Mouse (Mus musculus) small intestine, adult 2 months (tissue): ENCODE measurements around the gene Arf3. TPM values are rescaled to one million over a fixed set of nuclear protein-coding genes. Genes with fewer than 3 reads are reported as not detected.

Experiments
- H3K27ac ChIP-seq: fragments of 200-500 bp; 2 replicates; pipeline ENCODE4 v1.5.1; 2012; ENCODE audit warnings: low read depth, low read length, control low read depth, inconsistent platforms; ENCODE audit not compliant: insufficient read depth
- H3K27me3 ChIP-seq: fragments of 200-500 bp; 2 replicates; pipeline ENCODE4 v1.6.1; 2012; ENCODE audit warnings: mild to moderate bottlenecking, moderate library complexity, low read length, inconsistent platforms; ENCODE audit not compliant: control insufficient read depth, insufficient read depth
- H3K36me3 ChIP-seq: fragments of 200-500 bp; 2 replicates; pipeline ENCODE4 v1.6.1; 2012; ENCODE audit warnings: mild to moderate bottlenecking, low read length, control low read depth, inconsistent platforms; ENCODE audit not compliant: control insufficient read depth, insufficient read depth
- H3K4me1 ChIP-seq: fragments of 200-500 bp; 2 replicates; pipeline ENCODE4 v1.6.1; 2012; ENCODE audit warnings: low read length, inconsistent platforms, mixed read lengths; ENCODE audit not compliant: control insufficient read depth, insufficient read depth, insufficient read length
- H3K4me3 ChIP-seq: fragments of 200-500 bp; 2 replicates; pipeline ENCODE4 v1.5.1; 2012; ENCODE audit warnings: low read depth, mild to moderate bottlenecking, control low read depth, inconsistent platforms, low read length, moderate library complexity
- CTCF ChIP-seq: fragments of 200-500 bp; IDR thresholded peaks from 2 replicates; pipeline ENCODE4 v1.5.1; 2012; ENCODE audit warnings: low read depth, mild to moderate bottlenecking, control low read depth, inconsistent platforms, low read length, moderate library complexity, mixed read lengths; ENCODE audit not compliant: insufficient replicate concordance, insufficient read length; ENCODE audit errors: extremely low read depth
- POLR2A ChIP-seq: fragments of 200-500 bp; IDR thresholded peaks from 2 replicates; pipeline ENCODE4 v1.6.1; 2012; ENCODE audit warnings: low read depth, mild to moderate bottlenecking, control low read depth, inconsistent platforms, low read length, moderate library complexity
- WGBS: fragments of 180-500 bp; shearing (Covaris S2); methylation state at CpG from one replicate; pipeline ENCODE4 v1.1.7; 2018; 5-methylcytosine and 5-hydroxymethylcytosine counted together
- polyA plus RNA-seq: library from polyadenylated mRNA; depleted of rRNA; stranded (reverse); fragments of >200 nt; gene quantifications from 2 replicates; pipeline ENCODE4 v1.2.3, GENCODE M21; 2012; rRNA removed

Gene Arf3
- polyA plus RNA-seq, 1 experiment: 104 TPM

GRCm38 (mm10) chr15:98696216-98696615 is 66.8 kb downstream of the Arf3 start:
- WGBS: 40% methylated on average over 8 of the region's 8 CpGs

DNA sequence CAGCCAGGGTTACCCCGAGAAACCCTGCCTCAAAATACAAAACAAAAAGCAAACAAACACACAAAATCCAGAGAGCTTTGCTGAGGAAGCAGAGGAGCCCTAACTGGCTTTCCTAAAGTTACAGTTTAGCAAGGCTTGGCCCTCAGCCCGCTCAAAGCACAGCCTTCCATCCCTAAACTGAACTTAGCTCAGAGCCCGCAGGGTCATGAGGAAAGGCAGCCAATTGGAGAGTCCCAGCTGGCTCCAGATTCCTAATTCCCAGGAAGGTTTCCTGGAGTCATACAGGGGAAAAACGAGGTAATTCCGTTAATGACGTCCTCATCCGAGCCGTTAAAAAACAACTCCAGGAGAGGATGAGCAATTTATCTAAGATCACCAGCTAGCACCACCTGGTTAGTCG is 67.3 kb downstream of the Arf3 start:
- TF ChIP-seq POLR2A: no peak
- no peak for TF ChIP-seq CTCF
- H3K4me3 ChIP-seq: no peak overlapping the region
- H3K27ac ChIP-seq: no peak overlapping the region
- H3K27me3 ChIP-seq: peaks cover 7% of the 10 kb centered on the region; the same call in 1 of the 2 replicates
- H3K36me3 ChIP-seq: no peaks in the 10 kb centered on the region
- H3K4me1 ChIP-seq: peaks cover 2% of the 10 kb centered on the region; the same call in 1 of the 2 replicates
- 14% methylated on average over 9 of the region's 9 CpGs for WGBS

More at GRCm38 (mm10) chr15:98696216-98696615, 66.8 kb downstream of the Arf3 start:
- H3K4me3 ChIP-seq: no peak overlapping the region
- TF ChIP-seq POLR2A (no peak), CTCF (no peak)
- peaks cover 2% of the 10 kb centered on the region; the same call in 1 of the 2 replicates for H3K4me1 ChIP-seq
- peaks cover 12% of the 10 kb centered on the region; the same call in 1 of the 2 replicates for H3K27me3 ChIP-seq
- H3K36me3 ChIP-seq: no peaks in the 10 kb centered on the region
- no peak overlapping the region for H3K27ac ChIP-seq

GRCm38 (mm10) chr15:98692171-98692715 is 70.8 kb downstream of the Arf3 start:
- Histone ChIP-seq H3K27ac (no peak overlapping the region), H3K27me3 (no peaks in the 10 kb centered on the region), H3K4me1 (no peaks in the 10 kb centered on the region), H3K36me3 (no peaks in the 10 kb centered on the region), H3K4me3 (no peak overlapping the region)
- 38% methylated on average over 11 of the region's 11 CpGs for WGBS
- no peak for TF ChIP-seq CTCF
- no peak for TF ChIP-seq POLR2A

DNA sequence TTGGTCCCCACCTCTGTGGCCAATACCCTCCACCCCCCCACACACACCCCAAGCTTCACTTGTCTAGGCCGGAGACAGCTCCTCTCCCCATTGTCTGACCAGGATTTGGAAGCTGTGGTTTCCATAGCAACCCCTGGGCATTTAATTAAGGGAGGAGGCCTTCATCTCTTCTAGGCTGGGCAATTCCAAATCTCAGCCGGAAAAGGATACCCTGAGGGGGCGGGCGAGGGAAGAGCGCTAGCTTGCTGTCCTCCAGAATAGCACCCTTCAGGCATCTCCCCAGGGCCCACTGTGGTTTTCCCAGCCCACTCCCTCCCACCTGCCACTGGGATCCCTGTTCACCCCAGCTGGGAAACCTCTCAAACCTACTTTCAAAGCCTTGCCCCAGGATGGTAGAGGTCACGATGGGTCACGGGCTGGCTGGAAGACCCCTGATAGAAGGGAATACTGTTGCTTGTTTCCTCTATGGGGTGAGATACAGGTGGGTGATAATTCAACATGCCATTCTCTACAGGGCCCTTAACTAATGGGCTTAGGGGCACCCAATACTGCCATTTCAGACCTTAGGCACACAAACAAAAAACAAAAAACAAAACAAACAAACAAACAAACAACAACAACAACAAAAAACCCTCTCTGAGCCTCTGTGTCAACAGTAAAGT is 71.4 kb downstream of the Arf3 start:
- Histone ChIP-seq H3K4me3 (no peak overlapping the region), H3K36me3 (no peaks in the 10 kb centered on the region), H3K27me3 (no peaks in the 10 kb centered on the region), H3K27ac (no peak overlapping the region), H3K4me1 (no peaks in the 10 kb centered on the region)
- 84% methylated on average over 7 of the region's 7 CpGs for WGBS
- no peak for TF ChIP-seq POLR2A
- TF ChIP-seq CTCF: no peak

DNA sequence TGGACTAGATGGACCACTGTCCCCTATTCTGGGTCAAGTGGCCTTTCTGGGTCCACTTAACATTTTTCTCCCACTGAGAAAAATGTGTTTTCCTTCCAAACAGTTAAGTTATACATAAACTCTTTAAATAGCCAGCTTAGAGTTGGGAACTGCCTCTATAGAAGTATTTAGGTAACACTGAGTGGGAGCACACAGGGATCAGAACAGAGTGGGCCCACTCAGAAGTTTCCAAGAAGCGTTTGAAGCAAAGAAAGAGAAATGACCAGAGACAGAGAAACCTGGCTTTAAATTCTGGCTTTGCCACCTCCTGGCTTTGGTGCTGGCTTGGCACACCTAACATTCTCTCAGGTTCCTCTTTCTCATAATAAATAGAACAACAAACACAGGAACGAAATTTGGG is 73.3 kb downstream of the Arf3 start:
- Histone ChIP-seq H3K36me3 (no peaks in the 10 kb centered on the region), H3K27me3 (no peaks in the 10 kb centered on the region), H3K27ac (no peak overlapping the region), H3K4me3 (no peak overlapping the region), H3K4me1 (peaks cover 2% of the 10 kb centered on the region; the same call in 1 of the 2 replicates)
- TF ChIP-seq CTCF (no peak), POLR2A (no peak)
- 61% methylated on average over 2 of the region's 2 CpGs for WGBS

Other genes with a start within 250 kb of the Arf3 start
- gene Kansl2, start 228.9 kb downstream of the Arf3 start, polyA plus RNA-seq: 8.4 and 15.0 TPM in 2 replicates
- 3.6 and 5.2 TPM in 2 replicates for gene Ccnt1, start 192.3 kb downstream of the Arf3 start, polyA plus RNA-seq
- gene 4930415O20Rik, start 192.2 kb downstream of the Arf3 start, polyA plus RNA-seq: 0.46 and 2.7 TPM in 2 replicates
- gene Adcy6, start 153.1 kb downstream of the Arf3 start, polyA plus RNA-seq: 55.9 and 89.2 TPM in 2 replicates
- gene Cacnb3, start 132.4 kb downstream of the Arf3 start, polyA plus RNA-seq: 19.1 and 40.2 TPM in 2 replicates
- gene Ddx23, start 100.3 kb downstream of the Arf3 start, polyA plus RNA-seq: 13.6 and 24.3 TPM in 2 replicates
- 1.6 and 2.2 TPM in 2 replicates for gene Rnd1, start 85.8 kb downstream of the Arf3 start, polyA plus RNA-seq
- 0.09 TPM in 1 of 2 replicates, not detected in the other for gene Ccdc65, start 55.0 kb downstream of the Arf3 start, polyA plus RNA-seq
- gene Fkbp11, start 35.0 kb downstream of the Arf3 start, polyA plus RNA-seq: 14.7 and 70.5 TPM in 2 replicates
- gene Wnt10b, start 14.9 kb upstream of the Arf3 start, polyA plus RNA-seq: 0.17 and 0.18 TPM in 2 replicates
- 0.06 TPM in 1 of 2 replicates, not detected in the other for gene Wnt1, start 26.6 kb upstream of the Arf3 start, polyA plus RNA-seq
- not detected in 2 replicates for gene Ddn, start 46.3 kb upstream of the Arf3 start, polyA plus RNA-seq
- 34.0 and 65.7 TPM in 2 replicates for gene Prkag1, start 68.3 kb upstream of the Arf3 start, polyA plus RNA-seq
- gene Kmt2d, start 108.0 kb upstream of the Arf3 start, polyA plus RNA-seq: 19.4 and 36.2 TPM in 2 replicates
- gene Rhebl1, start 131.3 kb upstream of the Arf3 start, polyA plus RNA-seq: 5.3 and 24.1 TPM in 2 replicates
- 0.33 and 0.55 TPM in 2 replicates for gene Dhh, start 135.3 kb upstream of the Arf3 start, polyA plus RNA-seq
- gene Lmbr1l, start 155.0 kb upstream of the Arf3 start, polyA plus RNA-seq: 183 and 395 TPM in 2 replicates
- 455 and 523 TPM in 2 replicates for gene Tuba1b, start 171.4 kb upstream of the Arf3 start, polyA plus RNA-seq
- 1.2 and 23.9 TPM in 2 replicates for gene Gm49450, start 190.3 kb upstream of the Arf3 start, polyA plus RNA-seq
- 99.6 and 116 TPM in 2 replicates for gene Tuba1a, start 190.5 kb upstream of the Arf3 start, polyA plus RNA-seq